9 mouse cellular contexts compared by ENCODE assay signal in the genomic region with DNA sequence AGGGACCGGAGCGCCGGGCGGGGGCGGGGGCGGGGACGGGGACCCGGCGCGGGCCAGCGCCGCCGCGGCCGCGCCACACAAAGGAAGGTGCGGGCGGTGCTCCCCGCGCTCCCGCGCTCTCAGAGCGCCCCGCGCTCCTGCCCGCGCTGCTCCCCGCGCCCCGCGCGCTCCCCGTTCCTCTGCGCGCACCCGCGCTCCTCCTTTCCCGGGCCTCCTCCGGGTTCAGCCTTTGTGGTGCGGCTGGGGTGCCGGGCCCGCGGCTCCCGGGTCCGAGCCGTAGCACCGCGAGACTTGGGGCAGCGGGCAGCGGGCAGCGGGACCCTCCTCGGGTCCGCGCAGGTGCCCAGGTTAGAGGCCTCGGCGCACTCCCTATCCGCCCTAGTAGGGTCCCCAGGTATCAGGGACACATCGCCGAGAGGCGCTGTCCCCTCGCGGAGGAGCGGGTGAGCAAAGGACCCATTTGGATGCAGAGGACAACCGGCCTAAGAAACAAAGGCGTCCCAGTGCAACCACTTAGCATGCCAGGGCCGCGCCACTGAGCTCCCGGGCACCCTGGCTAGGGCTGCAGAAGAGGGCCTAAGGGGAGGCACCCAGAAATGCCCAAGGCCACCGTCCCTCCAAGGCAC. TPM values are rescaled to one million over a fixed set of nuclear protein-coding genes. Genes with fewer than 3 reads are reported as not detected.
A peak's percentile ranks its signal among the peaks of the same experiment; 100 is the strongest.
DNase-seq lines count a peak whose midpoint lies in the region; ATAC-seq and TF ChIP-seq lines count a peak whose summit lies in the region.
"Had no signal": no experiment of that assay in that cellular context is flagged by ENCODE, and none has a peak within 500 bp of the region (broad histone marks: within the 10 kb centered on the region; RNA-seq: fewer than 3 reads in every experiment).

A gene (minus strand): TSS at position 281 of the 626 bp plus-strand sequence.

- ATAC-seq in kidney, postnatal 0 days (replicated peaks; ENCODE audit: low FRiP score, low read depth), result peak; percentile 61

- peak within 1 kb of the TSS; percentile 90 for H3K4me2 ChIP-seq in kidney, postnatal 0 days (ENCODE audit: low read length)

- H3K79me2 ChIP-seq in liver, adult 2 months (ENCODE audit: control insufficient read depth, insufficient read depth, low read length), result no peaks in the 10 kb centered on the region

- no peak for TF ChIP-seq POLR2A in liver, adult 2 months (IDR thresholded peaks at IDR 0.05; ENCODE audit: extremely low read depth, insufficient read depth, low read length)

- peak within 1 kb of the TSS; percentile 85 for H3K9ac ChIP-seq in kidney, postnatal 0 days (ENCODE audit: low read depth, low read length)
- no peak within 1 kb of the TSS for H3K9ac ChIP-seq in liver, adult 2 months (ENCODE audit: low read depth, low read length)

- H3K27ac ChIP-seq in heart, embryonic 10.5 days, result peak within 1 kb of the TSS; percentile 91
- H3K27ac ChIP-seq in kidney, postnatal 0 days, result peak within 1 kb of the TSS; percentile 93
- H3K27ac ChIP-seq in liver, adult 2 months (replicated peaks; ENCODE audit: insufficient read depth, low read depth, low read length), result no peak within 1 kb of the TSS
- H3K27ac ChIP-seq: macrophage had no signal

- no peaks in the 10 kb centered on the region for H3K9me3 ChIP-seq in heart, embryonic 10.5 days
- no peaks in the 10 kb centered on the region for H3K9me3 ChIP-seq in kidney, postnatal 0 days (replicated peaks; ENCODE audit: low read length)

- 1% methylated on average over 57 of the region's 69 CpGs for WGBS in heart, embryonic 10.5 days
- under 1% methylated on average over 48 of the region's 69 CpGs for WGBS in kidney, postnatal 0 days
- WGBS in liver, adult 2 months, result 5% methylated on average over 47 of the region's 69 CpGs

- no peak for TF ChIP-seq CTCF in kidney, postnatal 0 days (IDR thresholded peaks at IDR 0.05; ENCODE audit: low read depth)
- no peak for TF ChIP-seq CTCF in liver, adult 2 months (IDR thresholded peaks at IDR 0.05; ENCODE audit: low read depth, low read length)

- H3K36me3 ChIP-seq in heart, embryonic 10.5 days, result no peaks in the 10 kb centered on the region
- no peaks in the 10 kb centered on the region for H3K36me3 ChIP-seq in kidney, postnatal 0 days (ENCODE audit: insufficient read depth, low read length)
- no peaks in the 10 kb centered on the region for H3K36me3 ChIP-seq in liver, adult 2 months (ENCODE audit: control insufficient read depth, insufficient read depth, low read length)

- H3K27me3 ChIP-seq in heart, embryonic 10.5 days (ENCODE audit: insufficient read depth, poor library complexity, severe bottlenecking), result peaks cover 42% of the 10 kb centered on the region
- no peaks in the 10 kb centered on the region for H3K27me3 ChIP-seq in kidney, postnatal 0 days (ENCODE audit: insufficient read depth, low read length)
- H3K27me3 ChIP-seq in liver, adult 2 months (ENCODE audit: control insufficient read depth, insufficient read depth, low read length), result peaks cover 25% of the 10 kb centered on the region

- DNase-seq in heart, embryonic 10.5 days (ENCODE audit: low spot score), result peak; percentile 75
- no peak for DNase-seq in heart, adult 11 months
- peak; percentile 81 to 84 for DNase-seq in cerebellum, postnatal 14 days
- DNase-seq in frontal cortex, postnatal 25 days (ENCODE audit: low spot score in 2 of 2), result peak; percentile 51 to 62
- DNase-seq in kidney, postnatal 0 days (ENCODE audit: low spot score), result peak; percentile 52
- no peak for DNase-seq in liver, adult 2 months (ENCODE audit: extremely low read depth, low read depth, low spot score)
- peak; percentile 12 for DNase-seq in ovary, adult 18-20 months (ENCODE audit: low spot score)
- DNase-seq in spleen, postnatal 10 days (ENCODE audit: low spot score in 2 of 2), result no peak

- peak within 1 kb of the TSS; percentile 85 for H3K4me3 ChIP-seq in heart, embryonic 10.5 days
- H3K4me3 ChIP-seq in kidney, postnatal 0 days (replicated peaks; ENCODE audit: low read depth, low read length), result peak within 1 kb of the TSS; percentile 65
- peak within 1 kb of the TSS; percentile 17; the same call in 1 of the 2 replicates for H3K4me3 ChIP-seq in liver, adult 2 months (ENCODE audit: insufficient read depth, low read depth, low read length)

- H3K4me1 ChIP-seq in heart, embryonic 10.5 days, result peaks cover 9% of the 10 kb centered on the region
- H3K4me1 ChIP-seq in kidney, postnatal 0 days (replicated peaks; ENCODE audit: insufficient read depth, low read length), result peaks cover 8% of the 10 kb centered on the region; the same call in 1 of the 2 replicates
- H3K4me1 ChIP-seq in liver, adult 2 months (ENCODE audit: control insufficient read depth, insufficient read depth, low read length), result no peaks in the 10 kb centered on the region

RNA-seq across cellular contexts. Expression of the gene that starts here (rescaled TPM):
- 2.7 and 4.7 TPM in 2 replicates for polyA plus RNA-seq in heart, embryonic 10.5 days (2016; fragmentation: Nextera tagmentation; extraction: Ambion mirVana)
- polyA plus RNA-seq in kidney, postnatal 0 days (2015; fragmentation: Nextera tagmentation; extraction: Ambion mirVana), result 8.3 and 8.4 TPM in 2 replicates
- under 0.01 TPM in 1 of 2 replicates, not detected in the other for total RNA-seq in liver, adult 2 months (2014; rRNA removed)
- not detected in 2 replicates for polyA plus RNA-seq in liver, adult 2 months (2012; rRNA removed)

Comparison
In these comparisons a context has a peak if more than half of its experiments do, and no peak if none do; other contexts are left out.
1. DNase-seq: peak in heart, embryonic 10.5 days (single experiment), cerebellum, postnatal 14 days (2 of 2), frontal cortex, postnatal 25 days (2 of 2), kidney, postnatal 0 days (single experiment) and ovary, adult 18-20 months (single experiment); none in heart, adult 11 months (single experiment), liver, adult 2 months (single experiment) and spleen, postnatal 10 days (0 of 2).
2. H3K4me3 ChIP-seq: peak in every context shown above with its lines; median percentile 85 in heart, embryonic 10.5 days; 65 in kidney, postnatal 0 days; 17 in liver, adult 2 months.